Mouse (Mus musculus) thymus, postnatal 0 days (tissue): Measurements from ENCODE around the gene Dnajc27. TPM values are rescaled to one million over a fixed set of nuclear protein-coding genes. Genes with fewer than 3 reads are reported as not detected.

ENCODE experiments used
- DNase-seq: peaks from one replicate; pipeline ENCODE4 v3.0.0-alpha.2; 2015; ENCODE audit warnings: low spot score
- polyA plus RNA-seq: library from polyadenylated mRNA; unstranded; fragments of >200 nt; fragmentation: Nextera tagmentation; extraction: Ambion mirVana; gene quantifications from 2 replicates; pipeline ENCODE4 v1.2.1, GENCODE M21; 2015

The Dnajc27 gene
- polyA plus RNA-seq, 1 experiment from 2014 or later = 3.4 TPM

GRCm38 (mm10) chr12:4080311-4080710 lies 2.1 kb upstream of the Dnajc27 start:
- DNase-seq = peak; percentile 82

DNA sequence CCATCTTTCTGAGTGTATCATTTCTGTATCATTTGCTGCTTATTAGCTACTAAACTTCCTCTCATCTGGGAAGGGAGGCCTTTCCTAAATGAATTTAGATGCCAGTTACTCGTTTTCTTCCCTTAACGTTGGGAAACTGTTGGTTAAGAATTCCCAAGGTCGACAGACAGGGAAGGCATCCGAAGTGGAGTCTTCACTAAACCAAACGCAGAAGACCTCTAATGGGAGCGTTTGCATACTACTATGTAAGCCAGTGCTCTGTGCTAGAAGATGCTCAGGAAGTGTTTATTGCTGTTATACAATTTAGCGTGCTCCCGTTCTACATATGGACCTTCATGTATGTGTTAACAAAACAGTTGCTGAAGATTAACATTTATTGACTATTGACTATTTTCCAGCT lies 1.1 kb downstream of the Dnajc27 start:
- DNase-seq = no peak

DNA sequence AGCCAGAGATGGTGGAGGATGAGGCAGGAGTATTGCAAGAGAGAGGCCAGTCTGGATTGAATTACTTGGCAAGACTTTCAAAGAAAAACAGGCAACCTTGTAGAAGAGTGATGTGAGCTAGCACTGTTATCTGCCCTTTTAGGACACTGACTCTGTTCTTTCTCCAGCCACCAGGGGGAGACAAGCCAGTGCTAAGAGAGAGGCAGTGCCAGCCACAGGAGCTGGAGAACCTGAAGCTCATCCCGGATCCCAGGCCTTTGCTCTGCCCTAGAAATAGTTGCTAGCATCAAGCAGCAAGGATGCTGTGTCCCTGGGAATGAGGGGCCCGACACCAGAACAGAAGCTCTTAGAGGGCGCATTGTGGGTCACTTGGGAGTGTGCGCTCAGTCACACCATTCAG lies 25.0 kb downstream of the Dnajc27 start:
- peak; percentile 64 for DNase-seq

DNA sequence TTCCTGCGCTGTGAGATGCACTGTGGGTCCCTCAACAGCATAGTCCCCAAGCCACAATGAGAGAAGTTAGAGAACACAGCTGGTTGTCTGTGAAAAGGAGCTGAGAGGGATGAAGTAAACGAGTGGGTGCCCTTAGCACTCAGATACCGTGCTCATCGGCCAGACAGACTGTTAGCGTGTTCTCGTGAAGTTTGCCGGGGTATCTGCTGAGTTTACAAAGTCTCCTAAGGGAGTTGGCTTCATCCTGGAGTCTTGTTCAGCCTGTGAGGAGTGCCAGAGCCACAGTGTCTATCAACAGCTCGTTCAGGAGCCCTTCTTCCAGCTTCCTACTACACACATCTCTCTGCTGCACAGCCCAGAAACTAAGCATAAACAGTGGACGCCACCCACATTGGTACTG lies 33.7 kb downstream of the Dnajc27 start:
- no peak for DNase-seq

GRCm38 (mm10) chr12:4117136-4117535 lies 34.8 kb downstream of the Dnajc27 start:
- DNase-seq = no peak

DNA sequence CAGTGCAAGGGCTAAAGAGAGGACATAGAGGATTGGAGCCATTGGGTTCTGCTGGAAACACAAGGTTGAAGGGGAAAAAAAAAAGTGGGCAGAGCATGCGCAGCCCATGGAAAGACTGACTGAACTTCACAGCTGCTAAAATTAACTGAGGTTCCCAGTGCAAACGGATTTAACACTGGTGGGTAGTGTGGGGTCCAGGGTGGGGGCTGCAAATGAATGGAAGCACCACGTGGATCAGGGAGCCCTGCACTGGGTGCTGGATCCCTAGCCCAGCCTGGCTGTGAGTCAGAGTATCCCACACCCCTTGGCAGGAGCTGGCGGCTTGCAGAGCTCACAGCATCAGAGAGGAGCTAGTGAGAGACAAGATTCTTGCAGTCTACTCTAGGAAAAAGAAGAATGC lies 35.2 kb downstream of the Dnajc27 start:
- DNase-seq = no peak

DNA sequence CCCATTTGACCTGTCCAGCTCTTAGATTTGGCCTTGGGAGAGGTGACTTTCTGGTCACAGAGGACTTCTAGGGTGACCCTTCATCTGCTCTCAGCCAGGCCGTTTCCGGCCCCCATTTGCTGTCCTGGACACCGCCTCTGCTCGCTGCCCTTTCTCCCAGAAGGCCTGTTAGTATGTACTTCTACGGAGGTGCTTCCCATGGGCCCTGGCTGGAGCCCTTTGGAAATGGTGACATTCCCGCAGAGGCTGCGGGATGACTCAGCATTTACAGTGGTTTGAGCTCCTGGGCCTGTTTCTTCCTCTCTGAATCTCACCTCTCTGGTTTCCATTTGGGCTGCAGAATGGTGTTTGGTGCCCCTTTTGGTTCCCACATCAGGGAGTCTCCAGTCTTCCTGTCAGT lies 45.0 kb downstream of the Dnajc27 start:
- DNase-seq = no peak

- DNase-seq = peak; percentile 93
Observed at GRCm38 (mm10) chr12:4132941-4133846, 50.8 kb downstream of the Dnajc27 start, which contains the start of gene Adcy3. TSS of gene Adcy3 (plus strand) at chr12:4133103.

- no peak for DNase-seq
Observed at GRCm38 (mm10) chr12:4133847-4134212, 51.4 kb downstream of the Dnajc27 start.

- DNase-seq = peak; percentile 48
Observed at GRCm38 (mm10) chr12:4143179-4143578, 60.8 kb downstream of the Dnajc27 start.

GRCm38 (mm10) chr12:4150936-4151335 lies 68.6 kb downstream of the Dnajc27 start:
- no peak for DNase-seq

GRCm38 (mm10) chr12:4151969-4152368 lies 69.6 kb downstream of the Dnajc27 start:
- DNase-seq = no peak

- DNase-seq = no peak
Observed at GRCm38 (mm10) chr12:4157466-4157865, 75.1 kb downstream of the Dnajc27 start.

DNA sequence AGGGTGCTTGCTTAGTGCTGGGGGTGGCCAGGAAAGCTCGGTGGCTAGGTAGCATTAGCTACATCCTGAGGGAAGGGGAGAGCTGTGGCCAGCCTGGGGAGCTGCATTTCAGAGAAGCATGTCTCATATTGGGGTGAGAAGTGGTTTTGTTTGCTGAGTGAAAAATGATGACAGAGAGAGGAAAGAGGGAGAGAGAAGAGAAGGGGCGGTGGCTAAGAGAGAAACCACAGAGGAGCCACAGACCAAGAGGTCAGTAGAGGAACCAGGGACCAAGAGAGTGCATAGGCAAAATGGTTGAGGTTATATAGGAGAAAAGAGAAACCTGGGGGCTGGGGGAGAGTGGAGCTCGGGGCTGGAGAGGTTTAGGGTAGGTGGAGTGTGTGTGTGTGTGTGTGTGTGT lies 75.8 kb downstream of the Dnajc27 start:
- no peak for DNase-seq

DNA sequence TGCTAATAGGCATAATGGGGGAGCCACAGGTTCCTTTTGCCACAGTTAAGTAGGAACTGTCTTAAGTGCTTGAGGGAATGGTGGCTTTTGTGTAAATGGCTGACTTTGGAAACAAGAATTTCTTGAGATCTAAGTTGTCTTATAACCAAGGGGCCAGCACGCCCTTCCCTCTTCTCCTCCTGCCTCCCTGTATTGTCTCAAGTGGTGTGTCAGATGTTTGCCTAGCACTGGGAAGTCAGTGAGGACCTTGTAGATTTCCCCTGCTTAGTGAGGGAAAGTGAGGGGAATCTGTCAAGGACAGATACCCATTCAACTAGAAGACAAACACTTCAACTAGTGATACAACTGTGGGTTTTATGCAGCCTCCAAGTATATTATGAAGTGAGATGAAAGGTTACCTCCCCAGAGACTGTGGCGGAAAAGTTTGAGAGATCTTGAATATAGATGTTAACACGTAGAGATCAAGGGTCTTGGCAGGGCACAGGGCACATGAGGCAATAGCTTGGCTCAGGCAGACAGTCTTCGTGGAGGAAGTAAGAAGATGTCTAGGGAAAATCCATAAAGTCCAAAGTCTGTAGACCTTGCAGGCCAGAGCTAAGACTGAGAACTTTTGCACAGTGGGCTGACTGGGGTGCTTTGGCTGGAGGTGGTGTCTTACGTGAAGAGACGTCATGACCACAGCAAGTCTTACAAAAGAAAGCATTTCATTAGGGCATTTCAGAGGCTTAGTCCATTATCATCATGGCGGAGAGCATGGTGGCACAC lies 76.7 kb downstream of the Dnajc27 start:
- DNase-seq = no peak

Other genes starting within 250 kb of the Dnajc27 start
- gene Pomc, start 127.6 kb upstream of the Dnajc27 start, polyA plus RNA-seq = 8.4 and 9.1 TPM in 2 replicates
- gene Efr3b, start 43.7 kb upstream of the Dnajc27 start, polyA plus RNA-seq = 0.65 and 0.77 TPM in 2 replicates
- 6.3 and 6.8 TPM in 2 replicates for gene Adcy3, start 50.5 kb downstream of the Dnajc27 start, polyA plus RNA-seq
- 6.1 and 6.8 TPM in 2 replicates for gene Ptrhd1, start 151.4 kb downstream of the Dnajc27 start, polyA plus RNA-seq
- gene Cenpo, start 151.7 kb downstream of the Dnajc27 start, polyA plus RNA-seq = 25.9 and 28.1 TPM in 2 replicates